Mouse (Mus musculus): ENCODE measurements around the gene Mmp7. TPM values are rescaled to one million over a fixed set of nuclear protein-coding genes. Genes with fewer than 3 reads are reported as not detected.

The Mmp7 gene
- polyA plus RNA-seq (2012; rRNA removed) (not detected in 2 replicates), polyA plus RNA-seq (2014; fragmentation: Nextera tagmentation; extraction: Ambion mirVana) (not detected in 2 replicates)

GRCm38 (mm10) chr9:7691790-7692189, at the start of gene Mmp7:
Gene Mmp7, plus strand, starts transcription at chr9:7692090.
- Histone ChIP-seq H3K4me1 (ENCODE audit: control insufficient read depth, insufficient read depth, low read length) (no peaks in the 10 kb centered on the region), H3K27ac (replicated peaks; ENCODE audit: low read depth, low read length) (no peak within 1 kb of the TSS), H3K4me2 (replicated peaks; ENCODE audit: low read depth, low read length, severe bottlenecking) (no peak within 1 kb of the TSS), H3K9me3 (ENCODE audit: control insufficient read depth, low read length) (no peaks in the 10 kb centered on the region), H3K9ac (ENCODE audit: low read depth, low read length, severe bottlenecking) (no peak within 1 kb of the TSS), H3K4me3 (replicated peaks; ENCODE audit: low read length) (no peak within 1 kb of the TSS), H3K36me3 (ENCODE audit: control insufficient read depth, insufficient read depth, low read length) (no peaks in the 10 kb centered on the region), H3K27me3 (ENCODE audit: control insufficient read depth, insufficient read depth, low read length) (no peaks in the 10 kb centered on the region)
- 33% methylated on average over 1 of the region's 1 CpGs for WGBS
- TF ChIP-seq POLR2A (IDR thresholded peaks at IDR 0.05; ENCODE audit: borderline replicate concordance, extremely low read depth, insufficient read depth, insufficient read length) = no peak
- DNase-seq (ENCODE audit: low spot score) (no peak), ATAC-seq (ENCODE audit: low FRiP score, low read depth) (no peak)

- Histone ChIP-seq H3K4me3 (replicated peaks; ENCODE audit: low read length) (no peak overlapping the region), H3K9me3 (ENCODE audit: control insufficient read depth, low read length) (no peaks in the 10 kb centered on the region), H3K27ac (replicated peaks; ENCODE audit: low read depth, low read length) (no peak overlapping the region), H3K4me1 (ENCODE audit: control insufficient read depth, insufficient read depth, low read length) (no peaks in the 10 kb centered on the region), H3K27me3 (ENCODE audit: control insufficient read depth, insufficient read depth, low read length) (no peaks in the 10 kb centered on the region), H3K4me2 (replicated peaks; ENCODE audit: low read depth, low read length, severe bottlenecking) (no peak overlapping the region), H3K36me3 (ENCODE audit: control insufficient read depth, insufficient read depth, low read length) (no peaks in the 10 kb centered on the region), H3K9ac (ENCODE audit: low read depth, low read length, severe bottlenecking) (no peak overlapping the region)
- no peak for ATAC-seq (ENCODE audit: low FRiP score, low read depth)
- no peak for TF ChIP-seq POLR2A (IDR thresholded peaks at IDR 0.05; ENCODE audit: borderline replicate concordance, extremely low read depth, insufficient read depth, insufficient read length)
- no peak for DNase-seq (ENCODE audit: low spot score)
- 86% methylated on average over 3 of the region's 3 CpGs for WGBS
Observed at GRCm38 (mm10) chr9:7647901-7648300, 44.0 kb upstream of the Mmp7 start.

GRCm38 (mm10) chr9:7650397-7651180, 41.3 kb upstream of the Mmp7 start:
- 73% methylated on average over 5 of the region's 5 CpGs for WGBS
- no peak overlapping the region for H3K9ac ChIP-seq (ENCODE audit: low read depth, low read length, severe bottlenecking)
- H3K4me1 ChIP-seq (ENCODE audit: control insufficient read depth, insufficient read depth, low read length) = no peaks in the 10 kb centered on the region
- H3K9me3 ChIP-seq (ENCODE audit: control insufficient read depth, low read length) = no peaks in the 10 kb centered on the region
- no peak for TF ChIP-seq POLR2A (IDR thresholded peaks at IDR 0.05; ENCODE audit: borderline replicate concordance, extremely low read depth, insufficient read depth, insufficient read length)
- ATAC-seq (ENCODE audit: low FRiP score, low read depth) (no peak), DNase-seq (ENCODE audit: low spot score) (no peak)
- H3K27ac ChIP-seq (replicated peaks; ENCODE audit: low read depth, low read length) = no peak overlapping the region
- no peak overlapping the region for H3K4me2 ChIP-seq (replicated peaks; ENCODE audit: low read depth, low read length, severe bottlenecking)
- H3K36me3 ChIP-seq (ENCODE audit: control insufficient read depth, insufficient read depth, low read length) = no peaks in the 10 kb centered on the region
- H3K27me3 ChIP-seq (ENCODE audit: control insufficient read depth, insufficient read depth, low read length) = no peaks in the 10 kb centered on the region
- no peak overlapping the region for H3K4me3 ChIP-seq (replicated peaks; ENCODE audit: low read length)

- no peak for ATAC-seq (ENCODE audit: low FRiP score, low read depth)
- Histone ChIP-seq H3K9me3 (ENCODE audit: control insufficient read depth, low read length) (no peaks in the 10 kb centered on the region), H3K4me1 (ENCODE audit: control insufficient read depth, insufficient read depth, low read length) (no peaks in the 10 kb centered on the region), H3K27ac (replicated peaks; ENCODE audit: low read depth, low read length) (no peak overlapping the region), H3K4me3 (replicated peaks; ENCODE audit: low read length) (no peak overlapping the region), H3K27me3 (ENCODE audit: control insufficient read depth, insufficient read depth, low read length) (no peaks in the 10 kb centered on the region), H3K9ac (ENCODE audit: low read depth, low read length, severe bottlenecking) (no peak overlapping the region), H3K36me3 (ENCODE audit: control insufficient read depth, insufficient read depth, low read length) (no peaks in the 10 kb centered on the region), H3K4me2 (replicated peaks; ENCODE audit: low read depth, low read length, severe bottlenecking) (no peak overlapping the region)
- WGBS = 89% methylated on average over 5 of the region's 5 CpGs
- TF ChIP-seq POLR2A (IDR thresholded peaks at IDR 0.05; ENCODE audit: borderline replicate concordance, extremely low read depth, insufficient read depth, insufficient read length) = no peak
- DNase-seq (ENCODE audit: low spot score) = no peak
Observed at GRCm38 (mm10) chr9:7652351-7653085, 39.4 kb upstream of the Mmp7 start.

- Histone ChIP-seq H3K9me3 (ENCODE audit: control insufficient read depth, low read length) (no peaks in the 10 kb centered on the region), H3K36me3 (ENCODE audit: control insufficient read depth, insufficient read depth, low read length) (no peaks in the 10 kb centered on the region), H3K4me2 (replicated peaks; ENCODE audit: low read depth, low read length, severe bottlenecking) (no peak overlapping the region), H3K4me1 (ENCODE audit: control insufficient read depth, insufficient read depth, low read length) (no peaks in the 10 kb centered on the region), H3K4me3 (replicated peaks; ENCODE audit: low read length) (no peak overlapping the region), H3K9ac (ENCODE audit: low read depth, low read length, severe bottlenecking) (no peak overlapping the region), H3K27ac (replicated peaks; ENCODE audit: low read depth, low read length) (no peak overlapping the region), H3K27me3 (ENCODE audit: control insufficient read depth, insufficient read depth, low read length) (no peaks in the 10 kb centered on the region)
- TF ChIP-seq POLR2A (IDR thresholded peaks at IDR 0.05; ENCODE audit: borderline replicate concordance, extremely low read depth, insufficient read depth, insufficient read length) = no peak
- DNase-seq (ENCODE audit: low spot score) (no peak), ATAC-seq (ENCODE audit: low FRiP score, low read depth) (no peak)
- WGBS = 77% methylated on average over 4 of the region's 4 CpGs
Observed at GRCm38 (mm10) chr9:7657946-7658345, 33.9 kb upstream of the Mmp7 start.
